Mouse (Mus musculus) MEL (cell line): ENCODE data around the gene Slc1a5.

Source experiments
- CTCF ChIP-seq, 3 experiments: IDR thresholded peaks in 2 of 3; conservative IDR thresholded peaks in 1 of 3; 2 replicates each; pipeline ENCODE4 v1.5.1; 2011 to 2012; ENCODE audit warnings: low read length in 3 of 3, low read depth in 2 of 3, mild to moderate bottlenecking in 2 of 3, improper control_type of control experiment in 1 of 3, inconsistent platforms in 1 of 3, mixed read lengths in 1 of 3, moderate library complexity in 1 of 3; ENCODE audit not compliant: control insufficient read depth in 1 of 3, insufficient read depth in 1 of 3, poor library complexity in 1 of 3, severe bottlenecking in 1 of 3
- EP300 ChIP-seq, 2 experiments: IDR thresholded peaks; 2 replicates each; pipeline ENCODE4 v1.6.1; 2011; ENCODE audit warnings: improper control_type of control experiment in 2 of 2, low read length in 2 of 2, low read depth in 1 of 2, mild to moderate bottlenecking in 1 of 2
- GATA1 ChIP-seq: IDR thresholded peaks from 2 replicates; pipeline ENCODE4 v1.6.1; 2011; ENCODE audit warnings: low read depth, low read length, improper control_type of control experiment
- TCF12 ChIP-seq: IDR thresholded peaks from 2 replicates; pipeline ENCODE4 v1.6.1; 2014; ENCODE audit warnings: low read depth, mild to moderate bottlenecking, inconsistent platforms, low read length, improper control_type of control experiment, moderate library complexity

GRCm38 (mm10) chr7:16761630-16762029 is 19.5 kb upstream of the Slc1a5 start:
- TF ChIP-seq GATA1 = no peak
- no peak for TF ChIP-seq TCF12
- TF ChIP-seq CTCF (IDR thresholded peaks at IDR 0.05 in 2 of 3, conservative IDR thresholded peaks at IDR 0.05 in 1 of 3; ENCODE audit: control insufficient read depth in 1 of 3, insufficient read depth in 1 of 3, low read depth in 2 of 3, low read length in 3 of 3, poor library complexity in 1 of 3, severe bottlenecking in 1 of 3) = no peak
- TF ChIP-seq EP300 (IDR thresholded peaks at IDR 0.05; ENCODE audit: low read depth in 1 of 2, low read length in 2 of 2) = no peak
